Mouse (Mus musculus): Measurements from ENCODE around the gene Cbwd1. TPM values are rescaled to one million over a fixed set of nuclear protein-coding genes. Genes with fewer than 3 reads are reported as not detected.
"Not testable (repeated sequence)": the region's sequence is repeated elsewhere in the genome, so short reads cannot be mapped to it uniquely, and the experiment has no call there.

Gene Cbwd1
- polyA plus RNA-seq, 1 experiment from 2014 or later, result 16.4 TPM

DNA sequence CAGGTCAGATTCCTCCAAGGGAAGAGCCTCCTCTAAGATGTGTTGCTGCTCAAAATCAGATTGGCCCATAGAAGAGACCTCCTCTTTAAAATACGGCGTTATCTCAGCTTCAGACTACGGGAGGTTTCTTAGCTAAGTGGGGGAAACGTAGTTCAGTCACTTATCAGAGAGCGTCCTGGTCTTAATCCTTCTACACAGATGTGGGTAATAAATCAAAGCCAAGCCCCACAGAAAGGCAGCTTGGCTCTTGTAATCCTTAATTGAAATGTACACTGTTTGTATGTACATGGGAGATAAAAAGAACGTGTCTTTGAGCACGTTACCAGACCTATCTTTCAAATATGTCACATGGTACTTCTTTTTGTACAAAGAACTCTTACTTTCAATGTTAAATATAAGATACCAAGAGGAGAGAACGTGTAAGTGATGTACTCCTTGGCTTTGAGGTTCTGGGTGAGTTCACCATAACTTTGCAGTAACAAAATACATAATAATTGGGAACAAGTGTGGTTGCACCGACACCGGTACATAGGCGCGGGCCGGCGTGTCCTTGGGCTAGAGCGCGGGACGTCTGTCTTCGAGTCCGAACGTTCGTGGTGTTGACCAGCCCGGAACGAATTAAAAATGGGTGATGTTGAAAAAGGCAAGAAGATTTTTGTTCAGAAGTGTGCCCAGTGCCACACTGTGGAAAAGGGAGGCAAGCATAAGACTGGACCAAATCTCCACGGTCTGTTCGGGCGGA, 86.1 kb downstream of the Cbwd1 start, which contains the start of gene Gm10053:
Gene Gm10053, plus strand, starts transcription at position 558 of the 742 bp plus-strand sequence.
- not testable (repeated sequence) for H3K4me3 ChIP-seq (ENCODE audit: low read length); H3K36me3 ChIP-seq (ENCODE audit: control insufficient read depth, insufficient read depth, low read length); H3K9me3 ChIP-seq (ENCODE audit: control insufficient read depth, low read length); H3K9ac ChIP-seq (ENCODE audit: low read depth, low read length); H3K27ac ChIP-seq (ENCODE audit: low read length); H3K4me2 ChIP-seq (ENCODE audit: low read depth, low read length); H3K4me1 ChIP-seq (ENCODE audit: control insufficient read depth, insufficient read depth, low read length); ATAC-seq; H3K27me3 ChIP-seq (replicated peaks; ENCODE audit: control insufficient read depth, insufficient read depth, low read length)
- WGBS, result 69% methylated on average over 23 of the region's 26 CpGs

- Histone ChIP-seq H3K27ac (ENCODE audit: low read length) (no peak overlapping the region), H3K4me2 (ENCODE audit: low read depth, low read length) (no peak overlapping the region), H3K9me3 (ENCODE audit: control insufficient read depth, low read length) (no peaks in the 10 kb centered on the region), H3K4me1 (ENCODE audit: control insufficient read depth, insufficient read depth, low read length) (peaks cover 3% of the 10 kb centered on the region), H3K27me3 (replicated peaks; ENCODE audit: control insufficient read depth, insufficient read depth, low read length) (peaks cover 3% of the 10 kb centered on the region; the same call in 1 of the 2 replicates), H3K4me3 (ENCODE audit: low read length) (no peak overlapping the region), H3K36me3 (ENCODE audit: control insufficient read depth, insufficient read depth, low read length) (no peaks in the 10 kb centered on the region), H3K9ac (ENCODE audit: low read depth, low read length) (no peak overlapping the region)
- WGBS, result 48% methylated on average over 2 of the region's 2 CpGs
- peak; percentile 29 for ATAC-seq
These were observed 87.5 kb downstream of the Cbwd1 start for GRCm38 (mm10) chr19:24873873-24874272.

GRCm38 (mm10) chr19:24871037-24871635, 90.3 kb downstream of the Cbwd1 start:
- 13% methylated on average over 18 of the region's 18 CpGs for whole genome bisulfite sequencing
- Histone ChIP-seq H3K4me2 (ENCODE audit: low read depth, low read length) (peak overlapping the region; percentile 51), H3K4me1 (ENCODE audit: control insufficient read depth, insufficient read depth, low read length) (peaks cover 3% of the 10 kb centered on the region), H3K27ac (ENCODE audit: low read length) (no peak overlapping the region), H3K9me3 (ENCODE audit: control insufficient read depth, low read length) (0 out of 2 replicates have a peak, but pooled peaks cover 3% of the 10 kb centered on the region), H3K9ac (ENCODE audit: low read depth, low read length) (peak overlapping the region; percentile 44), H3K4me3 (ENCODE audit: low read length) (peak overlapping the region; percentile 40), H3K27me3 (replicated peaks; ENCODE audit: control insufficient read depth, insufficient read depth, low read length) (0 out of 2 replicates have a peak, but pooled peaks cover 3% of the 10 kb centered on the region), H3K36me3 (ENCODE audit: control insufficient read depth, insufficient read depth, low read length) (no peaks in the 10 kb centered on the region)
- peak; percentile 80 for ATAC-seq

Small RNAs within 50 kb of the gene (microRNA-seq; reads per million reads assigned to microRNA genes)
- gene Mir3084-1, result not detected

Other genes with a start within 250 kb of the Cbwd1 start
- 3.0 and 4.8 TPM in 2 replicates for gene Pgm5, start 99.8 kb downstream of the Cbwd1 start, polyA plus RNA-seq (2015; fragmentation: Nextera tagmentation; extraction: Ambion mirVana)
- 316 and 355 TPM in 2 replicates for gene Gm10053, start 85.9 kb downstream of the Cbwd1 start, polyA plus RNA-seq (2015; fragmentation: Nextera tagmentation; extraction: Ambion mirVana)
- not detected in 2 replicates for gene Foxd4, start 60.4 kb downstream of the Cbwd1 start, polyA plus RNA-seq (2015; fragmentation: Nextera tagmentation; extraction: Ambion mirVana)
- 5.0 and 5.4 TPM in 2 replicates for gene Dock8, start 37.9 kb upstream of the Cbwd1 start, polyA plus RNA-seq (2015; fragmentation: Nextera tagmentation; extraction: Ambion mirVana)